Mouse (Mus musculus) erythroblast, adult 5-6 weeks (primary cell): ENCODE measurements around the gene Slc39a2. TPM values are rescaled to one million over a fixed set of nuclear protein-coding genes. Genes with fewer than 3 reads are reported as not detected.
A peak's percentile ranks its signal among the peaks of the same experiment; 100 is the strongest.
"Not testable (repeated sequence)": the region's sequence is repeated elsewhere in the genome, so short reads cannot be mapped to it uniquely, and the experiment has no call there.

Experiments used
- ATAC-seq: replicated peaks from 2 replicates; pipeline ENCODE4 v1.8.0; 2016; ENCODE audit warnings: moderate number of reproducible peaks, mild to moderate bottlenecking, moderate TSS enrichment, inconsistent platforms; ENCODE audit not compliant: poor library complexity, low FRiP score, severe bottlenecking
- total RNA-seq, 2 experiments: library from RNA; stranded (forward) in 1 of 2; stranded (reverse) in 1 of 2; fragments of 150-400 nt in 1 of 2; fragments of 200-764, 138-1000 nt in 1 of 2; gene quantifications; 2 replicates each; pipeline versions ENCODE4 v1.2.3 to v1.2.4; 2015 to 2017; ENCODE audit warnings: low replicate concordance in 2 of 2

Slc39a2 gene
- total RNA-seq (2015; ENCODE audit: low replicate concordance) (not detected in 2 replicates), total RNA-seq (2017; ENCODE audit: low replicate concordance) (not detected in 2 replicates)

DNA sequence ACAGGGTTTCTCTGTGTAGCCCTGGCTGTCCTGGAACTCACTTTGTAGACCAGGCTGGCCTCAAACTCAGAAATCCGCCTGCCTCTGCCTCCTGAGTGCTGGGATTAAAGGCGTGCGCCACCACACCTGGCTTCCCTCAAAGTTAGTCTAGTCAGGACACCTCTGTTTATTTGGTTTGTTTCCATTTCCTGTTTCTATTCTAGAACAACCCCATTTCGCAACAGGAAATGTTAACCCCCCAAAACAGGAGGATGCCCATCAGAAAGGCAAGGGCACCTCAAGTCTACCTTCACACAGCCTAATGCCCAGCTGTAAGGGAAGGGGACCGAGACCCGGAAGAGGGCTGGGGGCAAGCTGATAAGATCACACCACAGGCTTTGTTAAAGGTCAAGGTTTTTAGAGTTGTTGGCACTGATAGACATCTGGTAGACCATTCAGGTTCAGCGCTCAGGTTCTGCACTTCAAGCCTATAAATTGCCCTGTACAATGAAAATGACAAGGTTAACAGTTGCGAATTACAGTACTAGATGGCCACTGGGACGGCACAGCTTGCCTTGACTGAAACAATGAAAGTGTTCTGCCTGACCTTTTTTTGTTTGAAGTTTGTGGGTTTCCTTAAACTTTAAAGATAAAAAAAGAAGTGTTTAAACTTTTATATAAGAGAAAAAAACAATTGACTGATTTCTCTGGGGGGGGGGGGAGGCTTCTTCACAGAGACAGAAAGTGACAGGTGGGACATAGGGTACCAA is at the start of gene Slc39a2:
Gene Slc39a2, plus strand, starts transcription at position 699 of the 749 bp plus-strand sequence.
- ATAC-seq = no peak

- no peak for ATAC-seq
These were observed 48.8 kb upstream of the Slc39a2 start for GRCm38 (mm10) chr14:51843882-51844281.

GRCm38 (mm10) chr14:51846566-51846965 is 46.1 kb upstream of the Slc39a2 start:
- no peak for ATAC-seq

DNA sequence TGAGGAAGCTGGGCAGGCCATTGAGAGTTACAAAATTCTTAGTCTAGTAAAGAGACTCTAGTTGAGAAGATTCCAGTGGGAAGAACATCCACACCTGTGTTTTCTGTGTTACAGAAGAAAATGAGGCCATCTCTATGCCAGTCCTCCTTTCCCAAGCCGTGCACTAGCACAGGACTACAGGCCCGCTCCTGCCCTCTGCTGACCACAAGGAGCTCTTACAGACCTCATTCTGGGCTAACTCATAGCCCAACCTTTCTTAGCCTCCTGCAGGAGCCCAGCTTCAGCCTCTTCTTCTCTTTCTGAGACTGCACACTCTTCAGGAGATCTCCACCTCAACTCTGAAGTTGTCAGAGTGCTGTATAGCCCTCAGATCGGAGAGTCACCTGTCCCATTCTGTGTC is 41.7 kb upstream of the Slc39a2 start:
- ATAC-seq = not testable (repeated sequence)

- no peak for ATAC-seq
These were observed 39.3 kb upstream of the Slc39a2 start, which contains the start of gene Ear6 for GRCm38 (mm10) chr14:51853399-51853798. Gene Ear6, plus strand, starts transcription at chr14:51853699.

- ATAC-seq = not testable (repeated sequence)
These were observed 37.4 kb upstream of the Slc39a2 start for GRCm38 (mm10) chr14:51855280-51855679.

- ATAC-seq = not testable (repeated sequence)
These were observed 29.1 kb upstream of the Slc39a2 start for GRCm38 (mm10) chr14:51863603-51864002.

DNA sequence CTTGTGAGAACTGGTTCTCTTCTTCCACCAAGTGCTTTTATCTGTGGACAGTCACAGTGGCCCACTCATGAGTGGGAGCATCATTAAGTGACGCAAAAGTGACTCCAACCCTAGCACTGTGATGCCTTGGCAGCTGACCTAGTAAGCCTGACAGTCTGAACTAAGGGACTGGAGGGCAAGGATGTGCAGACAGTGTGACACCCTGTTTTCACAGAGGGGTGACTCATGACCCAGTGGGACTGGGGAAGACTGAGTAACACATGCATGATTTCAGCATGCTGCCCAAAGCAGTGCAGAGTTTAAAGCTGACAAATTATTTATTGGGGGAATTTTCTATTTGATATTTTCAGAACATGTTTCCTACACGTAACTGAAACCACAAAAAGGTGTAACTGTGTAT is 21.9 kb upstream of the Slc39a2 start:
- ATAC-seq = no peak

GRCm38 (mm10) chr14:51871741-51872140 is 20.9 kb upstream of the Slc39a2 start:
- ATAC-seq = no peak

DNA sequence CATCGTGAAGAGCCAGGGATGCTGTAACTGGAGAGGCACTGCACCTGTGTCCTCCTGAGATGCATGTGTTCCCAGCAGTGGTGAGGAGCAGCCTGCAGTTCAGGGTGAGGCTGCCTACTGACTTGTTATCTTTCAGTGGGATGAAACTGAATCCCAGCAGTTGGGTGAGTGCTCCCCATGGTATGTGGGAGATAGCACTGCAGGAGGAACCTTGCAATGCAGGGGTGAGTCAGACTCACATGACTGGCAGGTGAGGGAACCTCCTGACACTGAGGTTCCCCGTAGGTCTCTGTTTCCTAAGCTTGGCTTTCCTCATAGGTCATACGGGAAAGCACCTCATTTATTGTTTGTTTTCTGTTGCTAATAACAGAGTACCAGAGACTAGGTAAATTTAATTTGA is 15.2 kb upstream of the Slc39a2 start:
- ATAC-seq = no peak

DNA sequence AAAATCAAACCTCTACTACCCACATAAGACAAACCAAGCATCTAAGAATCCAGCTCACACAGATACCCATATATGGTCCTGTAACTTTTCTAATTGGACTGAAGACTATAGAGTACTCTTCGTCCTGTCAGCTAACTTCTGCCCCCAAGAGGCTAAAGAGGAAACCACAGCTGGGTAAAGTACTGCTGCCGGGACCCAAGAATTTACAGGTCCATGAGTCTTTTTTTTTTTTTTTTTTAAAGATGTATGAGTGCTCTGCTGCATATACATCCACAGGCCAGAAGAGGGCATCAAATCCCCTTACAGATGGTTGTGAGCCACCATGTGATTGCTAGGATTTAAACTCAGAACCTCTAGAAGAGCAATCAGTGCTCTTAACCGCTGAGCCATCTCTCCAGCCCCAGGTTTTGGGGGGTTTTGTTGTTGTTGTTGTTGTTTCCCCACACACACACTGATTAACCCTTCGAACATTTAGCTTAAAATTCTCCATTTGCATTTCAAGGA is 9.1 kb upstream of the Slc39a2 start:
- ATAC-seq = no peak; the same call in 1 of the 2 replicates

GRCm38 (mm10) chr14:51884031-51884544 is 8.6 kb upstream of the Slc39a2 start:
- no peak for ATAC-seq

DNA sequence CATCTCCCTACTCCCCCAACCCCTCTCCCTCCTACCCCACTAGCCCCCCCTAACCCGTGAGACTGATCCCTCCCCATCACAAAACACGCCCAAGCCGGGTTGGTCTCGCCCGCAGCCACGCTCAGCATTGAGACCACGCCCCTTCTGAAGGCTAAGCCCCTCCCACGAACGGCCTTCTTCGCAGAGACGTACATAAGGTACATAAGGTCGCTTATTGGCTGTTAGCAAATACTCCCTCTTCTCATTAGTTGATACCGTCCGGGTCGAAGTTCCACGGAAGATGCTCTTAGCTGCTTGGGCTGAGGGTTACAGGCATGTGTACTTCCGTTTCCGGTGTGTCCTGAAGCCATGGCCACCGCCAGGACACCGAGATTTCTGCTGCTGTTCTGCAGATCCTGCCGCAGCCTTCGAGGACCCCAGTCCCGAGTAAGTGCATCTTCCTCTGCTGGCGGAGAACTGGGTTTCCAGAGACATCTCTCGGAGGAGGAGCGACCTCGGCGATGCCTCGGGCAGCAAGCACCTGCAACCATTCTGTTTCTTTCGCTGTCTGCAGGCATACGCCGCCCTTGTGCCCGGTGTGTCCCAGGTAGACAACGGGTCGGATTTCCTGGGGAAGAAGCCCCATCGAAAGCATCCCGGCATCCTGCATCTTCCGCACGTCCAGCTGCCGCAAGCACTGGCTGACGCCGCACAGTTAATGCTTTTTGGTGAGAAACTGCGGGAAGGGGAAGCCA is 7.9 kb upstream of the Slc39a2 start, which contains the start of gene Mettl17:
Gene Mettl17, plus strand, starts transcription at position 245 of the 734 bp plus-strand sequence.
- peak; percentile 99 for ATAC-seq

GRCm38 (mm10) chr14:51886051-51886450 is 6.6 kb upstream of the Slc39a2 start:
- ATAC-seq = no peak

GRCm38 (mm10) chr14:51889833-51890232 is 2.9 kb upstream of the Slc39a2 start:
- ATAC-seq = no peak

DNA sequence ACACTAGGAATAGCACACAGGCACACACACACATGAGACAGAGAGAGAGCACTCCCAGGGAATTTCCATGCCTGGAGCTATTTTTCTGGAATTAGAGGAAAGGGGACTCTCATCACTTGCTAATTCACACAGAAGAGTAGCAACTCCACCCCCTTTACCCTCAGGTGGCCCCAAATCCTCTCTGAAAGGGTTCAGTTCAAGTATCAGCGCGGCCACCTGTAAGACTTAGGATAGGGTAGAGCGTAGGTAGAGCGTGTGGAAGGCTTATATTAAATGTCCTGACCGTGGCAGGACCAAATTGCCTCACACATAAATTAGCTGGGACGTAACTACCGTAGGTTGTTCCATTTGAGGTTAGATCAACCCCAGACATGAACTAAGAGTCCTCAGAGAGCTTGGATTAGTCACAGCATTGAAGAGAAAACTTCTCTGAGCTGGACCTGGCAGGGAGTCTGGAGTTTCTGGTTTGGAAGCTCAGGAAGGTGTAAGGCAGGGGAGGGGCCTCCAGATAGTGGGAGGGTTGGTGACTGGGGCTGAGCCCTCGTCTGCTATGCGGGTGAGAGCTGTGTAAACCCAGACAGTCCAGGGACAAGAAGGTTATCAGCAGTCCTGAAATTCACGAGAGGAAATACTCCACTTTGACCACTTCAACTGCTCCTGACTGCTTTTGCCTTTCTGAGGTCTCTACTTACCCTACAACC is 555 bp downstream of the Slc39a2 start:
- ATAC-seq = no peak

GRCm38 (mm10) chr14:51893809-51894208 is 1.1 kb downstream of the Slc39a2 start:
- ATAC-seq = peak; percentile 38; the same call in 1 of the 2 replicates

DNA sequence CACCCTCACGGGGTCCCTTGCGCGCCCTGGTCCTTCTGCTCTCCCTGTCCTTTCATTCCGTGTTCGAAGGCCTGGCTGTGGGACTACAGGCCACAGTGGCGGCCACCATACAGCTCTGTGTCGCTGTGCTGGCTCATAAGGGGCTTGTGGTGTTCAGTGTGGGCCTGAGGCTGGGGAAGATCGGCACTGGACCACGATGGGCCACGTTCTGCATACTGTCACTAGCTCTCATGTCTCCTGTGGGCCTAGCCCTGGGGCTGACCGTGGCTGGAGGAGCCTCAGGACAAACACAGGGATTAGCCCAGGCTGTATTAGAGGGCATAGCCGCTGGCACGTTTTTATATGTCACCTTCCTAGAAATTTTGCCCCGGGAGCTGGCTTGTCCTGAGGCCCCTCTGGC is 2.4 kb downstream of the Slc39a2 start:
- ATAC-seq = no peak

DNA sequence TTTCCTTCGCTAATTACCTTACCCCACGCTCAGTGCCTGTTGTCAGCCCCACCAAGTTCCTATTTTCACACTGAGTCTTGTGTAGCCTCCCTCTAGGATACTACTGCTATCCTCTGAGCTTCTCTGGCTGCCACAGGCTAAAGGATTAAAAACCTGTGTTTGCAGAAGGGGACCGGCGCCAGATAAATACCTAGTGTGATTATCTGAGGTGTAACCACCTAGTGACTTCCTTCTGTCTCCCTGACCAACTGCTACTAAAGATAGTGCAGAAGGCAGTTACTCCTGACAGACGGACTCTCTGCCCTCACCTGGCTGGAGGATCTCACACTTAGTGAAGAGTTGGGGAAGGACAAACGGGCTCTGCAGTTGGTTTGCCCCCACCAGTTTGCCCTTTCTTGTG is 3.3 kb downstream of the Slc39a2 start:
- ATAC-seq = no peak
